Mouse (Mus musculus) kidney, embryonic 15.5 days (tissue): ENCODE data around the gene Utp4. TPM values are rescaled to one million over a fixed set of nuclear protein-coding genes. Genes with fewer than 3 reads are reported as not detected.
A peak's percentile ranks its signal among the peaks of the same experiment; 100 is the strongest.

Experiments
- ATAC-seq: fragments of 200-750 bp; cut with Nextera tagmentation; replicated peaks from 2 replicates; pipeline ENCODE4 v1.8.0; 2017; ENCODE audit warnings: moderate TSS enrichment; ENCODE audit not compliant: low FRiP score
- H3K27ac ChIP-seq: fragments of 300-500 bp; sonication (generic); 2 replicates; pipeline ENCODE4 v1.5.1; 2015; ENCODE audit warnings: mild to moderate bottlenecking, inconsistent platforms
- H3K27me3 ChIP-seq: fragments of 300-500 bp; sonication (generic); 2 replicates; pipeline ENCODE4 v1.6.1; 2015; ENCODE audit warnings: inconsistent platforms
- H3K36me3 ChIP-seq: fragments of 300-500 bp; sonication (generic); 2 replicates; pipeline ENCODE4 v1.6.1; 2015; ENCODE audit warnings: inconsistent platforms
- H3K4me1 ChIP-seq: fragments of 300-500 bp; sonication (generic); 2 replicates; pipeline ENCODE4 v1.6.1; 2015; ENCODE audit warnings: inconsistent platforms
- H3K4me2 ChIP-seq: fragments of 300-500 bp; sonication (generic); 2 replicates; pipeline ENCODE4 v1.6.1; 2015; ENCODE audit warnings: moderate library complexity, mild to moderate bottlenecking, inconsistent platforms
- H3K4me3 ChIP-seq: fragments of 300-500 bp; sonication (generic); replicated peaks from 2 replicates; pipeline ENCODE4 v1.5.1; 2015; ENCODE audit warnings: mild to moderate bottlenecking, inconsistent platforms
- H3K9ac ChIP-seq: fragments of 300-500 bp; sonication (generic); 2 replicates; pipeline ENCODE4 v1.6.1; 2015; ENCODE audit warnings: mild to moderate bottlenecking, inconsistent platforms
- H3K9me3 ChIP-seq: fragments of 300-500 bp; sonication (generic); replicated peaks from 2 replicates; pipeline ENCODE4 v1.6.1; 2016; ENCODE audit warnings: inconsistent platforms
- WGBS: fragments of 180-500 bp; shearing (Covaris S2); methylation state at CpG from one replicate; pipeline ENCODE4 v1.1.7; 2015; ENCODE audit warnings: mixed read lengths; 5-methylcytosine and 5-hydroxymethylcytosine counted together
- polyA plus RNA-seq: library from polyadenylated mRNA; unstranded; fragments of >200 nt; fragmentation: Nextera tagmentation; extraction: Ambion mirVana; gene quantifications from 2 replicates; pipeline ENCODE4 v1.2.1, GENCODE M21; 2015

The Utp4 gene
- polyA plus RNA-seq, 1 experiment from 2014 or later = 85.8 TPM

DNA sequence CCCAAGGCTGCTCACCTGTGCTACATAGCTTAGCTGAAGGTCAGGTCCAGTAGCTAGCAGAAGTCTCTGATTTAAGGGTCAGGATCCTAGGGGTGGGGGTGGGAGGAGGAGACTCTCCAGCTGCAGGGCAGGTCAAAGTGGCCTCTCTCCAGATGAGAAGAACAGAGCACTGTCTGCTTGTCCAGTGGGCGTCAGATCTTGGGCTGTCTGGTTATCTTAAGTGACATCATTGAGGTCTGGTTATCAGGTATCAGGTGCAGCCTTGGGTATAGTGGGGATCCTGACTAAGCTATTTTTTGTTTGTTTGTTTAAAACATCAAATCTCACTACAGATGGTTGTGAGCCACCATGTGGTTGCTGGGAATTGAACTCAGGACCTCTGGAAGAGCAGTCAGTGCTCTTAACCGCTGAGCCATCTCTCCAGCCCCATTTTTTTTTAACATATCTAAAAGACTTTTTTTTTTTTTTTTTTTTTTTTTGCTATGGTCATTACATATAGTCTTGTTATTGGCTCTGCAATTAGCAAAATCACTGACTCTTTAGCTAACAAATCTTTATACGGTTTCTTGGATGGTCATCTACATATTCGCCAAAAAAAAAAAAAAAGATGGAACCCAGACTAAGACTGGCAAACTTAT lies 40.2 kb downstream of the Utp4 start:
- Histone ChIP-seq H3K4me2 (no peak overlapping the region), H3K27ac (no peak overlapping the region), H3K4me1 (peaks cover 41% of the 10 kb centered on the region), H3K27me3 (no peaks in the 10 kb centered on the region), H3K36me3 (no peaks in the 10 kb centered on the region), H3K9me3 (no peaks in the 10 kb centered on the region), H3K9ac (no peak overlapping the region), H3K4me3 (no peak overlapping the region)
- no peak for ATAC-seq
- WGBS = 88% methylated on average over 4 of the region's 4 CpGs

GRCm38 (mm10) chr8:106934226-106934977 lies 41.0 kb downstream of the Utp4 start:
- Histone ChIP-seq H3K27me3 (no peaks in the 10 kb centered on the region), H3K4me1 (peaks cover 40% of the 10 kb centered on the region), H3K36me3 (no peaks in the 10 kb centered on the region), H3K4me3 (no peak overlapping the region), H3K4me2 (no peak overlapping the region), H3K27ac (no peak overlapping the region), H3K9me3 (no peaks in the 10 kb centered on the region), H3K9ac (no peak overlapping the region)
- 77% methylated on average over 16 of the region's 16 CpGs for WGBS
- no peak for ATAC-seq

- peak; percentile 83 for ATAC-seq
- no peaks in the 10 kb centered on the region for H3K27me3 ChIP-seq
- H3K36me3 ChIP-seq = no peaks in the 10 kb centered on the region
- no peaks in the 10 kb centered on the region for H3K9me3 ChIP-seq
- H3K4me1 ChIP-seq = peaks cover 40% of the 10 kb centered on the region
- H3K27ac ChIP-seq = peak within 1 kb of the TSS; percentile 94
- H3K9ac ChIP-seq = peak within 1 kb of the TSS; percentile 96
- H3K4me3 ChIP-seq = peak within 1 kb of the TSS; percentile 94
- H3K4me2 ChIP-seq = peak within 1 kb of the TSS; percentile 84
- under 1% methylated on average over 41 of the region's 41 CpGs for WGBS
Measured at GRCm38 (mm10) chr8:106935324-106935869, 42.0 kb downstream of the Utp4 start, which contains the start of gene Sntb2. Gene Sntb2, plus strand, starts transcription at chr8:106935750.

DNA sequence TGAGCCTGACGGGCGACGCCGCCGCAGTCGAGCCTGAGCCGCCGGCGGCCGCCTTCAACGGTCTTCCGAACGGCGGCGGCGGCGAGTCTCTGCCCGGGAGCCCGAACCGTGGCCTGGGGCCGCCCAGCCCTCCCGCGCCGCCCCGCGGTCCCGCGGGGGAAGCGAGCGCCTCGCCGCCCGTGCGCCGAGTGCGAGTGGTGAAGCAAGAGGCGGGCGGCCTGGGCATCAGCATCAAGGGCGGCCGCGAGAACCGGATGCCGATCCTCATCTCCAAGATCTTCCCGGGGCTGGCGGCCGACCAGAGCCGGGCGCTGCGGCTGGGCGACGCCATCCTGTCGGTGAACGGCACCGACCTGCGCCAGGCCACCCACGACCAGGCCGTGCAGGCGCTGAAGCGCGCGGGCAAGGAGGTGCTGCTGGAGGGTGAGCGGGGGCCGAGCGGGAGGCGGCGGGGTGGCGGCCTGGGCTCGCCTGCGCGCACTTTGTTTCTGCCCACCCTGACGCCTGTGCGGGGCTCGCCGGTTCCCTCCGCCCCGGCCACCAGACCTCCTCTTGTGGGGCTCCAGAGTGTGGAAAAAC lies 42.6 kb downstream of the Utp4 start:
- H3K9me3 ChIP-seq = no peaks in the 10 kb centered on the region
- under 1% methylated on average over 72 of the region's 76 CpGs for WGBS
- peak overlapping the region; percentile 96 for H3K9ac ChIP-seq
- peak overlapping the region; percentile 94 for H3K27ac ChIP-seq
- peak overlapping the region; percentile 84 for H3K4me2 ChIP-seq
- no peaks in the 10 kb centered on the region for H3K27me3 ChIP-seq
- peaks cover 40% of the 10 kb centered on the region for H3K4me1 ChIP-seq
- peak overlapping the region; percentile 94 for H3K4me3 ChIP-seq
- ATAC-seq = peak; percentile 65
- no peaks in the 10 kb centered on the region for H3K36me3 ChIP-seq

GRCm38 (mm10) chr8:106936478-106937051 lies 43.1 kb downstream of the Utp4 start:
- peak; percentile 30 for ATAC-seq
- peaks cover 40% of the 10 kb centered on the region for H3K4me1 ChIP-seq
- WGBS = under 1% methylated on average over 26 of the region's 26 CpGs
- no peaks in the 10 kb centered on the region for H3K27me3 ChIP-seq
- H3K4me2 ChIP-seq = peak overlapping the region; percentile 84
- H3K4me3 ChIP-seq = peak overlapping the region; percentile 94
- H3K27ac ChIP-seq = peak overlapping the region; percentile 94
- H3K9ac ChIP-seq = peak overlapping the region; percentile 96
- H3K36me3 ChIP-seq = no peaks in the 10 kb centered on the region
- H3K9me3 ChIP-seq = no peaks in the 10 kb centered on the region

DNA sequence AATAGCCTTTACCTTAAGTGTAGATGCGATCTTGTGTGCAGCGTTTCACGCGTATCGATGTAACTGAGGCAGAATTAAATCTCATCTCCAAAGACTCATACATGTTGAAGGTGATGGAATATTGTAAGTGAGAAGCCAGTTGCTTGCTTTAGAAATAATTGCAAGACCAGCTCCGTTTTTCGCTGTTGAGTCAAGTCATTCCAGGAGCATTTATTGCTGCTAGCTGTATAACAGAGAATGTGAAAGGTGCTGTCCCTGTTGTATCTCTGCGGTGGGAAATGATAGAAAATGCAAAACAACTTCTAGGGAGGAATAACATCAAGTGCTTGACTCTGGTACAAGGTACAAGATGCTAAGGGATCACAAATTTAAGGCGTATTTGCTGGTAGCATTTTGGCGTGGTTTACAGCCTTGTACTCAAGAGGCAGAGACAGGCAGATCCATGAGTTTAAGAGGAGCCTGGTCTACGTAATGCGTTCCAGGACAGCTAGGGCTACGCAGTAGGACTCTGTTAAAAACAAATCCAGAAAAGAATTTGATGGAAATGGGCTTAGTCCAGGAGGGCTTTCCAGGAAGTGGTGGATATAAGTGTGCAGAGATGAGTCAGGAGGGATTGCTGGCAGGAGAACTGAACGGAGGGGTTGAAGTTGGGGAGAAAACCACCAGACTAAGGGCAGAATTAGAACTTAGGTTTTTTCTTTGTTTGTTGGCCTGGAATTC lies 43.8 kb downstream of the Utp4 start:
- Histone ChIP-seq H3K9ac (peak overlapping the region; percentile 96), H3K4me2 (peak overlapping the region; percentile 84), H3K4me1 (peaks cover 39% of the 10 kb centered on the region), H3K36me3 (no peaks in the 10 kb centered on the region), H3K9me3 (no peaks in the 10 kb centered on the region), H3K27ac (peak overlapping the region; percentile 94), H3K4me3 (peak overlapping the region; percentile 94), H3K27me3 (no peaks in the 10 kb centered on the region)
- WGBS = 21% methylated on average over 14 of the region's 14 CpGs
- no peak for ATAC-seq

- Histone ChIP-seq H3K27ac (no peak overlapping the region), H3K4me3 (no peak overlapping the region), H3K27me3 (no peaks in the 10 kb centered on the region), H3K4me2 (no peak overlapping the region), H3K9ac (no peak overlapping the region), H3K36me3 (no peaks in the 10 kb centered on the region), H3K4me1 (peaks cover 26% of the 10 kb centered on the region), H3K9me3 (no peaks in the 10 kb centered on the region)
- 82% methylated on average over 3 of the region's 3 CpGs for WGBS
- no peak for ATAC-seq
Measured at GRCm38 (mm10) chr8:106941806-106942205, 48.4 kb downstream of the Utp4 start.

DNA sequence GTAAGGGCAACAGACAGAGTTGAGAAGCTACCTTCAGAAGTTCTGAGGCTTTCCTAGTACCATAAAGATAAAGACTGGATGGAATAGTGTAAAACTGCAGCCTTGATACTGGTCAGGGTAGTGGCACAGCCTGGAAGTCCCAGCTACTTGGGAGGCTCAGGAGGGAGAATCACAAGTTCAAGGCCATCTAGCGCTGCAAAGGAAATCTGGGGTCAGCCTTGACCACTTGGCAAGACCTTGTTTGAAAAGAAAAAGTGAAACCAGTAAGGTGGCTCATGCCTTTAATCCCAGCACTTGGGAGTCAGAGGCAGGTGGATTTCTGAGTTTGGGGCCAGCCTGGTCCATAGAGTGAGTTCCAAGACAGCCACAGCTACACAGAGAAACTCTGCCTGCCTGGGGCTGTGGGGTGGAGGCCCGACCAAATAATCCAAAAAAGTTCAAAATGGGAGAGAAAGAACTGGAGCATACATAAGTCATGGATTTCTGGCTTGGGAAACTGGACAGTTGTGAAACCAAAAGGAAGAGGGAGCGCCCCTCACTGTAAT lies 50.5 kb downstream of the Utp4 start:
- H3K27me3 ChIP-seq = no peaks in the 10 kb centered on the region
- WGBS = 87% methylated on average over 3 of the region's 3 CpGs
- no peak overlapping the region for H3K9ac ChIP-seq
- H3K4me1 ChIP-seq = 0 out of 2 replicates have a peak, but pooled peaks cover 12% of the 10 kb centered on the region
- no peaks in the 10 kb centered on the region for H3K36me3 ChIP-seq
- H3K4me2 ChIP-seq = no peak overlapping the region
- no peak for ATAC-seq
- no peak overlapping the region for H3K4me3 ChIP-seq
- no peak overlapping the region for H3K27ac ChIP-seq
- no peaks in the 10 kb centered on the region for H3K9me3 ChIP-seq

GRCm38 (mm10) chr8:106944756-106945155 lies 51.3 kb downstream of the Utp4 start:
- H3K9me3 ChIP-seq = no peaks in the 10 kb centered on the region
- H3K27me3 ChIP-seq = no peaks in the 10 kb centered on the region
- H3K9ac ChIP-seq = no peak overlapping the region
- WGBS = 47% methylated on average over 3 of the region's 3 CpGs
- H3K4me3 ChIP-seq = no peak overlapping the region
- ATAC-seq = no peak
- no peak overlapping the region for H3K4me2 ChIP-seq
- H3K36me3 ChIP-seq = no peaks in the 10 kb centered on the region
- H3K27ac ChIP-seq = no peak overlapping the region
- 0 out of 2 replicates have a peak, but pooled peaks cover 5% of the 10 kb centered on the region for H3K4me1 ChIP-seq

DNA sequence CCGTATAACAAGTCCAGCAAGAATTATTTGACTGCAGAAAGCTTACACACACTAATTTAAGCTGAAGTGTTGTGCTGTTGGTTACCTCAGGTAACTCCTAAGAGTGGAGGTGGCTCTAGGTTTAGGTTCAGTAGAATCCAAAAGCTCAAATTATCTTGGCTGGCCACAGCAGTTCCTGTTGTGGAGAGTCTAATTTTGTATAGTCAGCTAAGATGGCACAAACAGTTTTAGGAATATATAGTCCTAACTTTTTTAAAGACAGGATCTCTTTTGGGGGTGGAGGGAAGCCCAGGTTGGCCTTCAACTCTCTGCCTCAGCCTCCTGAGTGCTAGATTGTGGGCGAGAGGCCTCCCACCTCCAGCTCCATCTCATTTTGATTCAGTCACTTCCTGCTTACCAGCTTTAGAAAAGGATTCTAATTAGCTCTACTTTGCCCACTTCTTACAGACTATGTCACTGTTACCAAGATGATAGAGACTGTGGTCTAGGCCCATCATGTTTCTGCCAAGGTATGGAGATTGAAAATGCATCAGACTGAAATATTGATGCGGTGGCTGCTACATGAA lies 55.3 kb downstream of the Utp4 start:
- WGBS = 83% methylated on average over 3 of the region's 3 CpGs
- no peak overlapping the region for H3K4me3 ChIP-seq
- no peak overlapping the region for H3K9ac ChIP-seq
- 0 out of 2 replicates have a peak, but pooled peaks cover 4% of the 10 kb centered on the region for H3K4me1 ChIP-seq
- no peaks in the 10 kb centered on the region for H3K36me3 ChIP-seq
- H3K4me2 ChIP-seq = no peak overlapping the region
- no peaks in the 10 kb centered on the region for H3K27me3 ChIP-seq
- H3K9me3 ChIP-seq = no peaks in the 10 kb centered on the region
- no peak for ATAC-seq
- H3K27ac ChIP-seq = no peak overlapping the region

GRCm38 (mm10) chr8:106951707-106952106 lies 58.3 kb downstream of the Utp4 start:
- no peaks in the 10 kb centered on the region for H3K27me3 ChIP-seq
- no peak overlapping the region for H3K4me2 ChIP-seq
- no peak overlapping the region for H3K27ac ChIP-seq
- H3K9ac ChIP-seq = no peak overlapping the region
- H3K4me1 ChIP-seq = no peaks in the 10 kb centered on the region
- 60% methylated on average over 4 of the region's 4 CpGs for WGBS
- ATAC-seq = no peak
- peaks cover 7% of the 10 kb centered on the region; the same call in 1 of the 2 replicates for H3K36me3 ChIP-seq
- H3K9me3 ChIP-seq = no peaks in the 10 kb centered on the region
- no peak overlapping the region for H3K4me3 ChIP-seq
